Mouse (Mus musculus) brain, embryonic 14.5 days (tissue): ENCODE measurements around the gene Gm20517.

Experiments used
- CTCF ChIP-seq: fragments of 200-500 bp; IDR thresholded peaks from 2 replicates; pipeline ENCODE4 v1.5.1; 2012; ENCODE audit warnings: inconsistent platforms, mild to moderate bottlenecking, moderate library complexity, borderline replicate concordance; ENCODE audit not compliant: insufficient read depth, insufficient read length; ENCODE audit errors: extremely low read depth
- POLR2A ChIP-seq: fragments of 200-500 bp; IDR thresholded peaks from 2 replicates; pipeline ENCODE4 v1.6.1; 2012; ENCODE audit warnings: mild to moderate bottlenecking, inconsistent platforms, borderline replicate concordance; ENCODE audit not compliant: poor library complexity, insufficient read depth, insufficient read length, severe bottlenecking; ENCODE audit errors: extremely low read depth

DNA sequence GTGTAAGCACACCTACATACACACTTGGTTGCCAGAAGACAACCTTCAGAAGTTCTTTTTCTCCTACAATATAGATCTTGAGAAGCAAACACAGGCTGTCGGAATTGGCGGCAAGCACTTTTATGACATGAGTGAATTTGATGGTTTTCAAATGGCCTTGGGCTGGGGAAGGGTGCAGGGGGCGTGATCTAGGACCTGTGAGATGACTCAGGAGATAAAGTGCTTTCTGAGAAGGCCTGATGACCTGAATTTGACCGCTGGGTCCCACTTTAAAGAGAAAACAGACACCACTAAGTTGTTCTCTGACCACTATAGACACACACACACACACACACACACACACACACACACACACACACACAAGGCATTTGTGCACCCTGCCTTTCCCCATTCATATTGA lies 30.4 kb upstream of the Gm20517 start:
- TF ChIP-seq CTCF (no peak), POLR2A (no peak)
